Mouse (Mus musculus) heart, postnatal 14 days (tissue): ENCODE measurements around the gene Utp18. TPM values are rescaled to one million over a fixed set of nuclear protein-coding genes. Genes with fewer than 3 reads are reported as not detected.

Experiments
- DNase-seq, 2 experiments: peaks; one replicate each; pipeline ENCODE4 v3.0.0; 2021 to 2022
- intact Hi-C: fragments of 180-260 bp; cut with DNase I; formaldehyde crosslinking; loops from one replicate; pipeline ENCODE4 v1.15.1; 2025
- total RNA-seq, 2 experiments: library from RNA; stranded (reverse); gene quantifications; 2 replicates each; pipeline ENCODE4 v1.2.3; 2021

The Utp18 gene
- total RNA-seq, 2 experiments from 2014 or later: 8.8 to 10.9 TPM

- DNase-seq: no peak
- intact Hi-C loops: no loop called here
Measured at GRCm38 (mm10) chr11:93829971-93830370, 55.6 kb downstream of the Utp18 start.

DNA sequence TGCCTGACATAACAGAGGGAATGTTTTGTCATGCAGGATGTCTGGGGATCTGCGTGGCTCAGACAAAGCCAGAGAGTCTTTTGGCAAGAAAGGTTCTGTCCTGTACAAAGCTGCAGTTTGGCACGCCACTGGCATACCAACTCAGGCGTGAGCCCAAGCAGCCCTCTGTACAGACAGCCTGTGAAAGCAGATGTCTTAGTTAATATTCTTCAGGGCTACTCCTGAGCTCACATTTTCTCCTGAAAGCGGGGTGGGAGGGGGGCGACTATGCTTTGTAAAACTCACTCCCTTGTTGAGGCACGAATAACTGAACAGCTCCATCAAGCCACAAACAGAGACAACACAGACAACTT, 56.3 kb downstream of the Utp18 start:
- intact Hi-C loops: no loop called here
- no peak for DNase-seq

DNA sequence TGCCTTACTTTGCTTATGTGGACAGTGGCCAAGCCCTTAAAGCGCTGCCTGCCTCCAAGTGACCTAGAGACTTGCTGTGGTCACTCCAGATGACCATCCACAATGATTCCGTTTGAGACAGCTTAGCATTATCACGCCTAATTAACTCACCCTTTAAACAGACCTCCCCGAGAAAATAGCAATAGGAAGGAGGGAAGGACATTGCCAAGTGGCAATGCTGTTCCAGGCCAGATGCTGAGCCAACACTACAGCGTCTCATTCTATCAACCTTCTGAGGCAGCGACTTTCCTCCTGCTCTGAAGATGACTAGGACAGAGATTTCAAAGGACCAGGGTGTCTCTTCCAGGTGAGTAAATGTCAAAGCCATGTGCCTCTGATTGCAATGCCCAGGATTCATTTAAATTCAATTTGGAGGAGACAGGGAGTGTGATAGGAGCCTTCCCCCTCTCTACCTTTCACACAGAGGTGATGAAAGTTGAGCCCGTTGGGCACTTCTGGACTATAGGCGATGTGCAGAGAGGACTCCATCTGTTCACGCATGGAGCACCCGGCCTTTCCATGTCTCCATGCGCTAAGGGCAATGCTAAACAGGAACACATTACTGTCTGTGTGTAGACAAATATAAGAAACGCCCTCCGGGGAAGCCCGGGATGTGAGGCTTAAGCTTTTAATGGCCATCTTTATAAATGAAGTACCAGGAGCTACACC, 56.8 kb downstream of the Utp18 start:
- intact Hi-C loops: no loop called here
- no peak for DNase-seq

- intact Hi-C loops: no loop called here
- no peak for DNase-seq
Measured at GRCm38 (mm10) chr11:93822261-93822660, 63.3 kb downstream of the Utp18 start.

DNA sequence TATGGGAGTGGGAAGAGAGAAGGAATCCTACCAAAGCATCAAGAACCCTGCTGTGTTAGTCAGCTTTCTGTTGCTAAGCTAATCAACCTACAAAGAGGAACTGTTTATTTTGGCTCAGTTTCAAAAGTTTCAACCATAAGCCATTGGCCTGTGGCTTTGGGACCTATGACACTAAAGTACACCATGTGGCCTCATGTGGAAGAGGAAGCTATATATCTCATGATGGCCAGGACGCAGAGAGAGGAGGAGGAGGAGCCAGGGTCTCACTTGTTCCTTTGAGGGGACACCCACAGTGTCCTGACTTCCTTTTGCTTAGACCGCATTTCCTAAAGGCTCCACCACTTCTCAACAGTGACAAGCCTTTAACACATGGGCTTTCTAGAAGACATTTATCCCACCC, 64.0 kb downstream of the Utp18 start:
- no peak for DNase-seq
- intact Hi-C loops: no loop called here

DNA sequence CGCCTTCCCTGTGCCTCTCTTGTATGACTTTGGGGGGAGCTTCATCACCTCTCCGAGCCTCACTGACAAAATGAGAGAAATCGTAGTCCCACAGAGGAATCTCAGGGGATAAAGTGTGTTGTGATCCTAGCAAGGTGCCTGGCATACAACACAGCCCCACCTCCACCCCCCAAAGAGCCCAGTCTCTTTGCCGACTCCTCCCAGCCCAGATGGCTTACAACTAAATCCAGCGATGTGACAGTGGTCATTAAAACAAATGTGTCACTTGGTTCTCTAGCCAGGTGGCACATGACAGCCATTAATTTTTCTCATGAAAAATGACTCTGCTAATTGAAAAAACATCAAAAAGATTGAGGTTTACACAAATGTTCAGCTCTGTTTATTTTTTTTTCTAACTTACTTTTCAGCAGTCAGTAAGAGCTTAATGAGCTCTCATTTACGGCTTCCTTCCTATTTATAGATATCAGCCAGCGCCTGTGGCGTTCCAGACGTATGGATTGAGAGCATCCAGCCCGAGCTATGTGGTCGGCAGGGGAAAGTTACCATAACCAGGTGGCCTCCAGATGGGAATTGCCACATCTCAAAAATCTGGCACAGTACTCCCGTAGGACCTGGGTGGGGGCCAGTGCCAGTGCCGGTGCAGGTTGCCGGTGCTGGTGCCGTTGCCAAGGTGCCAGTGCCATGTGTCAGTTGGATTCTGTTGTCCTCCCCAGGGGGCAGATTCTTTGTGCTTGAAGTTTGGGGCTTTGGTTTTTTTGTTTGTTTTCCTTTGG, 67.4 kb downstream of the Utp18 start:
- intact Hi-C loops: no loop called here

GRCm38 (mm10) chr11:93812955-93813354, 72.6 kb downstream of the Utp18 start:
- no peak for DNase-seq
- intact Hi-C loops: loop anchor here (1.0 to 5.0 kb wide), 3 partner anchors 263 to 668 kb away; no protein-coding TSS in a partner anchor

More for the DNA sequence above, 67.4 kb downstream of the Utp18 start:
- no peak for DNase-seq

GRCm38 (mm10) chr11:93812125-93812868, 73.3 kb downstream of the Utp18 start:
- intact Hi-C loops: loop anchor here (1.0 to 5.0 kb wide), 3 partner anchors 262 to 667 kb away; no protein-coding TSS in a partner anchor
- DNase-seq: peak; percentile 32 to 45

Other genes starting within 250 kb of the Utp18 start
- gene Mbtd1, start 86 bp upstream of the Utp18 start, total RNA-seq: 10 to 100 TPM; 25.4 to 26.6 TPM
- gene Nme2, start 70.5 kb upstream of the Utp18 start, total RNA-seq: 1,000 to 10,000 TPM in 1 of 2 experiments, 100 to 1,000 TPM in 1; 981 to 1,061 TPM
- 10 to 100 TPM; 16.9 to 26.8 TPM for gene Gm20390, start 82.5 kb upstream of the Utp18 start, total RNA-seq
- 10 to 100 TPM; 16.6 to 21.5 TPM for gene Nme1, start 82.8 kb upstream of the Utp18 start, total RNA-seq
- gene Spag9, start 110.3 kb upstream of the Utp18 start, total RNA-seq: 100 to 1,000 TPM; 145 to 146 TPM